Mouse (Mus musculus) kidney, postnatal 4 days (tissue): ENCODE measurements around the gene Cenpo.

ENCODE experiments used
- DNase-seq, 2 experiments: peaks; one replicate each; pipeline ENCODE4 v3.0.0; 2021; ENCODE audit warnings: mixed read lengths in 2 of 2

The Cenpo gene

GRCm38 (mm10) chr12:4198702-4199101, 35.4 kb downstream of the Cenpo start:
- no peak for DNase-seq

GRCm38 (mm10) chr12:4194643-4195042, 39.5 kb downstream of the Cenpo start:
- DNase-seq, result no peak

GRCm38 (mm10) chr12:4193025-4193740, 40.9 kb downstream of the Cenpo start:
- DNase-seq, result peak; percentile 30 to 54

- DNase-seq, result peak; percentile 53 to 69
Observed at GRCm38 (mm10) chr12:4192514-4192913, 41.6 kb downstream of the Cenpo start.

- DNase-seq, result peak; percentile 47 to 69
Observed at GRCm38 (mm10) chr12:4189060-4189447, 45.0 kb downstream of the Cenpo start.

- DNase-seq, result peak; percentile 77 to 82
Observed at GRCm38 (mm10) chr12:4188171-4189059, 45.7 kb downstream of the Cenpo start.

- peak in 1 of 2 experiments; percentile 28 for DNase-seq
Observed at GRCm38 (mm10) chr12:4184648-4185047, 49.4 kb downstream of the Cenpo start.

GRCm38 (mm10) chr12:4180507-4180906, 53.6 kb downstream of the Cenpo start:
- DNase-seq, result no peak

- DNase-seq, result no peak
Observed at GRCm38 (mm10) chr12:4179671-4180233, 54.3 kb downstream of the Cenpo start.

GRCm38 (mm10) chr12:4178839-4179238, 55.3 kb downstream of the Cenpo start:
- no peak for DNase-seq

GRCm38 (mm10) chr12:4173108-4173790, 60.8 kb downstream of the Cenpo start:
- DNase-seq, result no peak

- no peak for DNase-seq
Observed at GRCm38 (mm10) chr12:4169622-4170021, 64.5 kb downstream of the Cenpo start.

GRCm38 (mm10) chr12:4169058-4169457, 65.0 kb downstream of the Cenpo start:
- DNase-seq, result no peak

GRCm38 (mm10) chr12:4166970-4167369, 67.1 kb downstream of the Cenpo start:
- no peak for DNase-seq

GRCm38 (mm10) chr12:4162886-4163285, 71.2 kb downstream of the Cenpo start:
- DNase-seq, result no peak

- peak; percentile 51 to 63 for DNase-seq
Observed at GRCm38 (mm10) chr12:4160322-4160721, 73.8 kb downstream of the Cenpo start.

- DNase-seq, result no peak
Observed at GRCm38 (mm10) chr12:4158868-4159632, 75.0 kb downstream of the Cenpo start.

- no peak for DNase-seq
Observed at GRCm38 (mm10) chr12:4158179-4158578, 75.9 kb downstream of the Cenpo start.

GRCm38 (mm10) chr12:4157466-4157865, 76.6 kb downstream of the Cenpo start:
- DNase-seq, result no peak

- no peak for DNase-seq
Observed at GRCm38 (mm10) chr12:4151969-4152368, 82.1 kb downstream of the Cenpo start.

GRCm38 (mm10) chr12:4150936-4151335, 83.2 kb downstream of the Cenpo start:
- DNase-seq, result no peak
